Mouse (Mus musculus) thymus, postnatal 14 days (tissue): ENCODE results near the gene 1190002N15Rik.

ENCODE experiments used
- DNase-seq: peaks from one replicate; pipeline ENCODE4 v3.0.0; 2021

The 1190002N15Rik gene

GRCm38 (mm10) chr9:94537970-94538822 lies at the start of gene 1190002N15Rik:
1190002N15Rik (minus strand) TSS chr9:94538081.
- DNase-seq, result peak; percentile 96

DNA sequence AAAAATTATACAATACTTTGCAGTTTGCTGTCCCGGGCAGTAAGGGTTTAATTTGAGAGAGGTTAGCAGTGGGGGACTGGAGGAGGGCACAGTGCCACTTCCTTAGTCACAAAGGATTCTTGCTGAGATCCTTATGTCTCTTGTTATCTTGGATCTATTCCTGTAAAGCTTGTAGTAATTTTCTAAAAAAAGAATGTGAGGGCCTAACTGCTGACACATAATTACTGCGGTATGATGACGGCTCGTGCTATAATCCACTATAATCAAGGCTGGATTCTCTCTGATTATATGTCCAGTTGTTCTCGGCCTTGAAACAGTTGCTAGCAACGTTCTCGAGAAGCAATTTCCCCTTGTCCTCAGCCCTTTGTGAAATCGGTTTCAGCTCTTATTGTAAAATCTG lies 44.4 kb upstream of the 1190002N15Rik start:
- no peak for DNase-seq

DNA sequence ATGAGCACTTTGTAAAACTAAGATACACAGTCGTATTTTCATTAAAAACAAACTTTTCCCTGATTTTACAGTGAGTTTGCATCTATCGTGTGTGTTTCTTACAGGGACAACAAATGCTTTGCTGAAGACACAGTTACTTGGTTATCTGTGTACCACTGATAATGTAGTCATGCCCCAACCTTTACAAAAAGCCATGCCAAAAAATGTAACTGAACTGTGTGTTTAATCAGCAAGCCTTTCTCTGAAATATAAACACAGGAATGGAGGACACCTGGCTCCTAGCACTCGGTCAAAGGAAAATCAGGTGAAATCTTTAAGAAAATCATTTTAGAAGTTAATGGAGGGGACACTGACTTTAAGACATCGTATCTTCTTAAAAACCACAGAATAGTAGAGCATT lies 43.8 kb upstream of the 1190002N15Rik start:
- DNase-seq, result no peak

- no peak for DNase-seq
These were observed 42.3 kb upstream of the 1190002N15Rik start for GRCm38 (mm10) chr9:94580071-94580737.

- no peak for DNase-seq
These were observed 33.9 kb upstream of the 1190002N15Rik start for GRCm38 (mm10) chr9:94571802-94572201.

- DNase-seq, result no peak
These were observed 30.5 kb upstream of the 1190002N15Rik start for GRCm38 (mm10) chr9:94568386-94568785.

GRCm38 (mm10) chr9:94567722-94568314 lies 29.9 kb upstream of the 1190002N15Rik start:
- DNase-seq, result no peak

- no peak for DNase-seq
These were observed 19.1 kb upstream of the 1190002N15Rik start for GRCm38 (mm10) chr9:94556776-94557514.

GRCm38 (mm10) chr9:94556249-94556648 lies 18.4 kb upstream of the 1190002N15Rik start:
- DNase-seq, result no peak

GRCm38 (mm10) chr9:94550493-94551095 lies 12.7 kb upstream of the 1190002N15Rik start:
- DNase-seq, result no peak

GRCm38 (mm10) chr9:94543881-94544280 lies 6.0 kb upstream of the 1190002N15Rik start:
- no peak for DNase-seq

- DNase-seq, result no peak
These were observed 2.6 kb upstream of the 1190002N15Rik start for GRCm38 (mm10) chr9:94540343-94541095.

DNA sequence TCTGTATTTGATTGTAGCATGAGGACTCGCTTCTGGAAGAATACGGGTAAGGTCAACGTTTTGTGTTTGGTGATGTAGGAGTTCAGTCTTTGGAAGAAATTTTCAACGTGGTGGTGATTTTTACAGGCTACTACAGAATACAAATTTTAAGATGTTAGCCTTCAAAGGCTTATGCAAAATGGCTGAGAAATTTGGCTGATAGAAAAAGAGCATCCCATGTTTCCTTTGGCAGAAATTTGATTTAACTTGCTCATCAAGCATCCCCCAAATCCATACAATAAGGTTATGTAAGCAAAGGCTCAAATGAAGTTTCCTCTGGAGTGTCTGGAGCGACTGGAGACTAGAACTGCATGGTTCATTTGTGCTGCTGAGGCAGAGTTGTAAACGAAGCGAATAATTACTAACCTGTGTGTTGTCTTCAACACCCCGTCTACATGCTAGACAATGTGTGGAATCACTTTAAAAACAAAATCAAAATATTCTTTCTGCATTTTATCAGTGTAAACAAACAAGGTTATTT lies 1.5 kb upstream of the 1190002N15Rik start:
- no peak for DNase-seq

GRCm38 (mm10) chr9:94538823-94539143 lies 902 bp upstream of the 1190002N15Rik start:
- no peak for DNase-seq

GRCm38 (mm10) chr9:94537051-94537917 lies 597 bp downstream of the 1190002N15Rik start:
- DNase-seq, result peak; percentile 85

DNA sequence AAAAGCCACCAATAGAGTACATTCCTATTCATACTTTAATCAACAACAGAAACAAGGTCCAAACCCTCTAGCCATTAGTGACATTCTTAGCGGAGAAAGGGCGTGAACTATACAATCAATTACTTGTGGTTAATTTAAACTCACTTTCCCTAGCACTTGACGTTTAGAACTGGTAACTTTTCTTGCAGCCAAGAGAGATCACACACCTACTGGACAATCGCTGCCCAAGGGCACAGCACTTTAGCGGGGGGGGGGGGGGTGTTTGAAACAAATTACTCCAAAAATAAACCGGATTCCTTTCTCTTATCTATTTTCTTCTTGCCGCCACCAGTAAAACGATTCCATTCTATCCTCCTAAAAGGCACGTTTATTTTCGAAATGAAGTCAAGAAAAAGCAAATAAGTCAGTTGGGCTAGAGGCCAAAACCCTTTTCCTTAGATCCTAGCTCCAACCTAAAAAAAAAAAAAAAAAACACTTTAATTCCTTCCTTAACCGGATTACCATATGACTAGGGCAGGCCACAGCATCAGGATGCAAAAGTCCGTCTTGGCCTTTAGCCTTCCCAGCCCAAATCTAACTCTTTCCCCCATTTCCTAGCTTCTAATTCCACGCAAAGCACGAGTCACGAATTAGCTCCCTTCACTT lies 1.5 kb downstream of the 1190002N15Rik start:
- no peak for DNase-seq

DNA sequence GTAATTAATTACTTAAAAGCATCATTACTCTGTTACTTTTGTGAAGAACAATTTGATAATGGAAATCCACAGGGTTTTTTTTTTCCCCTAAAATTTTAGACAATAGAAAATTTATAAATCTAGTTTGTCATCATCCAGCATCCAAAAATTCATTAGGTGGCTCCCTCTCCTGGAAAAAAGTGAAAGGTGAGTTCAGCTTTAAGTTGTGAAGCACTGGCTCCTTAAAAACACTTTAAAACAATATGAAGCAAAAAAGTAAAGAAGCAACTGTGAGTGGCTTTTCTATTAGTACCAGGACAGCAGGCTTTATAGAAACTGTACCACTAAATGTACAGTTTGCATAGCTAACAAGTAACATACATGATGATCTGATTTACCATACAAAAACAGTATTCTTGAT lies 3.1 kb downstream of the 1190002N15Rik start:
- DNase-seq, result no peak

DNA sequence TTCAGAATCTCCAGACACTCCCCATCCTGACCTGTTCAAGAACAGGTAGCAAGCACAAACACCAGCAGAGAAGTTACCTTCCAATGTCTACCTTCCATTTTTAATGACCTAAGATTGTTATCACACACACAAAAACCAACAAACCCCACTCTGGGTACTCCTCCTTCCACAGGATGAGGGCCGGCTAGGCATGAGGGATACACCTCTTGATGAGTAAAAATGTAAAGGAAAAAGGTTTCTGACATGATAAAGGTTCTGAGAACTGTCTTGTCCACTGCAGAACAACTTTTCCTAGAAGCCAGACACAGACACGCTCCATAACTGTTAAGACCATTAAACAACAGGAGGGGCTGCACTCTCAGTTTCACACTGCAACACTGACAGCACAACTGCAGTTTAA lies 3.7 kb downstream of the 1190002N15Rik start:
- DNase-seq, result no peak

DNA sequence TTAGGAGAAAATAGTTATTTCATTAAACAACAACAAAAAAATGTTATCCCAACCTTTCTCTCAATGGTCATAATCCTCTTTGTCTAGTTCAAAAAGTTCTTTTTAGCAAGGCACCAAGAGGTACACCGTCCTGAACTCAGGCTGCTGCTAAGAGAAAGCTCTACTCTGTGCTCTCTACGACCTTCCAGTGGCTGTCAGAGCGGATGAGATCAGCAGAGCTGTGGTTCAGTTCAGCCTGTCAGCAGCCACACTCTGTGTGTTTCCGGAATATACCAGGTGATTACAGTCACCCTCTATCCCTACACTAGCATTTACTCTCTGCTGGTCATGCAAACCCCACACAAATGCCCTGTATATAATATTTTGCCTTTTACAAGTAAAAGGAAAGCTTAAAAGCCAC lies 4.2 kb downstream of the 1190002N15Rik start:
- DNase-seq, result peak; percentile 61

DNA sequence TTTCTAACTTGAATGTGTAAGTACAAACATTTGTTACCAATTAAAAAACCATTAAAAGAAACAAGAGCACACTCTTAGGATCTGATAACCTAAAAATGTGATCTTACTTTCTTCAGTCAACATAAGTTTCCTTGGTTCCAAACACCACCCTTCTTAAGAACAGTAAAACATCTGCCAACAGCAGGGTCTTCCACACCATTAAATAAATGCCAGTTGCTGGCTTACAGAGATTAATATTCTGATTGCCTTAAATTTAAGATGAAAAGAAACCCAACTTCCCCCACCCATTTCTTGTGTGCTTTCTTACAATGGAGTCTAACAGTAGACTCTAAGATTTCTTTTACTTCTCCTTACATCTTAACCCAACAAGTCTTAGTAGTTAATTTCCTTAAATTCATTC lies 7.9 kb downstream of the 1190002N15Rik start:
- DNase-seq, result no peak
